In genomic region chr2:151535961-151536617, GRCm38 (mm10) we compare ENCODE assay signal across 8 mouse cellular contexts. TPM values are rescaled to one million over a fixed set of nuclear protein-coding genes. Genes with fewer than 3 reads are reported as not detected.
DNase-seq lines count a peak whose midpoint lies in the region; ATAC-seq lines count a peak whose summit lies in the region.

No protein-coding gene starts in this region.

- H3K4me1 ChIP-seq in heart, embryonic 16.5 days (ENCODE audit: control insufficient read depth, insufficient read depth, low read length), result peaks cover under 1% of the 10 kb centered on the region
- 0 out of 2 replicates have a peak, but pooled peaks cover 5% of the 10 kb centered on the region for H3K4me1 ChIP-seq in hindbrain, embryonic 12.5 days
- H3K4me1 ChIP-seq in midbrain, embryonic 11.5 days (ENCODE audit: control insufficient read depth, insufficient read depth, low read length), result no peaks in the 10 kb centered on the region

- 43% methylated on average over 1 of the region's 1 CpGs for WGBS in heart, embryonic 16.5 days
- 33% methylated on average over 1 of the region's 1 CpGs for WGBS in hindbrain, embryonic 12.5 days
- WGBS in midbrain, embryonic 11.5 days, result 44% methylated on average over 1 of the region's 1 CpGs

- no peaks in the 10 kb centered on the region for H3K9me3 ChIP-seq in heart, embryonic 16.5 days (replicated peaks; ENCODE audit: control insufficient read depth, low read length)
- H3K9me3 ChIP-seq in hindbrain, embryonic 12.5 days (replicated peaks), result no peaks in the 10 kb centered on the region
- no peaks in the 10 kb centered on the region for H3K9me3 ChIP-seq in midbrain, embryonic 11.5 days (ENCODE audit: control insufficient read depth, low read length)

- no peak overlapping the region for H3K9ac ChIP-seq in heart, embryonic 16.5 days (ENCODE audit: low read length)
- H3K9ac ChIP-seq in hindbrain, embryonic 12.5 days, result no peak overlapping the region
- H3K9ac ChIP-seq in midbrain, embryonic 11.5 days (ENCODE audit: low read length), result no peak overlapping the region

- H3K4me3 ChIP-seq in heart, embryonic 16.5 days (ENCODE audit: low read length), result no peak overlapping the region
- H3K4me3 ChIP-seq in hindbrain, embryonic 12.5 days, result no peak overlapping the region
- H3K4me3 ChIP-seq in midbrain, embryonic 11.5 days (ENCODE audit: low read depth, low read length), result no peak overlapping the region

- peak; percentile 53 for ATAC-seq in heart, embryonic 16.5 days (replicated peaks; ENCODE audit: extremely low read depth, insufficient read depth, low FRiP score)
- peak; percentile 52; the same call in 1 of the 2 replicates for ATAC-seq in hindbrain, embryonic 12.5 days (ENCODE audit: low FRiP score)
- ATAC-seq in midbrain, embryonic 11.5 days (ENCODE audit: low FRiP score), result peak; percentile 77

- intact Hi-C loops in heart, postnatal 10 days (cut with DNase I), result no loop called here

- no peak for DNase-seq in heart, postnatal 10 days
- DNase-seq in ZHBTc4 (ENCODE audit: low read depth, low spot score), result peak; percentile 55
- no peak for DNase-seq in midbrain, embryonic 11.5 days (ENCODE audit: low spot score, missing footprints)
- no peak for DNase-seq in cerebellum, postnatal 4 days (ENCODE audit: low spot score in 2 of 2)
- no peak for DNase-seq in heart, postnatal 4 days
- DNase-seq in urinary bladder, postnatal 14 days (ENCODE audit: low spot score), result no peak

- H3K27me3 ChIP-seq in heart, embryonic 16.5 days (ENCODE audit: control insufficient read depth, insufficient read depth, low read length), result no peaks in the 10 kb centered on the region
- H3K27me3 ChIP-seq in hindbrain, embryonic 12.5 days, result no peaks in the 10 kb centered on the region
- H3K27me3 ChIP-seq in midbrain, embryonic 11.5 days (ENCODE audit: control insufficient read depth, insufficient read depth, low read length), result no peaks in the 10 kb centered on the region

- no peaks in the 10 kb centered on the region for H3K36me3 ChIP-seq in heart, embryonic 16.5 days (ENCODE audit: control insufficient read depth, insufficient read depth)
- no peaks in the 10 kb centered on the region for H3K36me3 ChIP-seq in hindbrain, embryonic 12.5 days
- no peaks in the 10 kb centered on the region for H3K36me3 ChIP-seq in midbrain, embryonic 11.5 days (ENCODE audit: control insufficient read depth, insufficient read depth, low read length)

- peak overlapping the region; percentile 70; the same call in 1 of the 2 replicates for H3K27ac ChIP-seq in heart, embryonic 16.5 days (ENCODE audit: low read length)
- no peak overlapping the region for H3K27ac ChIP-seq in hindbrain, embryonic 12.5 days
- no peak overlapping the region for H3K27ac ChIP-seq in midbrain, embryonic 11.5 days (ENCODE audit: low read depth, low read length)

- H3K4me2 ChIP-seq in heart, embryonic 16.5 days (ENCODE audit: low read depth, low read length), result no peak overlapping the region
- H3K4me2 ChIP-seq in hindbrain, embryonic 12.5 days (replicated peaks), result no peak overlapping the region
- no peak overlapping the region for H3K4me2 ChIP-seq in midbrain, embryonic 11.5 days

RNA-seq across cellular contexts. Expression of gene Fkbp1a, which starts 6.2 kb away (rescaled TPM):
- polyA plus RNA-seq in heart, embryonic 16.5 days (2015; fragmentation: Nextera tagmentation; extraction: Ambion mirVana), result 640 and 684 TPM in 2 replicates
- 100 to 1,000 TPM; 377 to 378 TPM for total RNA-seq in heart, postnatal 10 days (2021)
- 534 and 556 TPM in 2 replicates for polyA plus RNA-seq in hindbrain, embryonic 12.5 days (2016; fragmentation: Nextera tagmentation; extraction: Ambion mirVana)
- polyA plus RNA-seq in midbrain, embryonic 11.5 days (2014; fragmentation: Nextera tagmentation; extraction: Ambion mirVana), result 566 and 602 TPM in 2 replicates
- total RNA-seq in heart, postnatal 4 days (2021), result 100 to 1,000 TPM; 453 to 456 TPM

RNA-seq across cellular contexts. Expression of gene Sdcbp2, which starts 36.3 kb away (rescaled TPM):
- polyA plus RNA-seq in heart, embryonic 16.5 days (2015; fragmentation: Nextera tagmentation; extraction: Ambion mirVana), result 2.2 and 2.6 TPM in 2 replicates
- 1 to 10 TPM; 1.6 to 3.2 TPM for total RNA-seq in heart, postnatal 10 days (2021)
- polyA plus RNA-seq in hindbrain, embryonic 12.5 days (2016; fragmentation: Nextera tagmentation; extraction: Ambion mirVana), result 0.22 and 0.50 TPM in 2 replicates
- polyA plus RNA-seq in midbrain, embryonic 11.5 days (2014; fragmentation: Nextera tagmentation; extraction: Ambion mirVana), result 0.41 and 0.56 TPM in 2 replicates
- total RNA-seq in heart, postnatal 4 days (2021), result 1 to 10 TPM; 3.4 to 4.3 TPM

RNA-seq across cellular contexts. Expression of gene Nsfl1c, which starts 42.1 kb away (rescaled TPM):
- polyA plus RNA-seq in heart, embryonic 16.5 days (2015; fragmentation: Nextera tagmentation; extraction: Ambion mirVana), result 148 and 150 TPM in 2 replicates
- total RNA-seq in heart, postnatal 10 days (2021), result 100 to 1,000 TPM in 1 of 2 experiments, 10 to 100 TPM in 1; 93.3 to 102 TPM
- polyA plus RNA-seq in hindbrain, embryonic 12.5 days (2016; fragmentation: Nextera tagmentation; extraction: Ambion mirVana), result 258 and 282 TPM in 2 replicates
- polyA plus RNA-seq in midbrain, embryonic 11.5 days (2014; fragmentation: Nextera tagmentation; extraction: Ambion mirVana), result 295 and 299 TPM in 2 replicates
- total RNA-seq in heart, postnatal 4 days (2021), result 100 to 1,000 TPM; 101 to 102 TPM
